Mouse (Mus musculus) C2C12 (cell line): ENCODE measurements around the gene Ak8.

Source experiments
- CEBPB ChIP-seq: IDR thresholded peaks from one replicate; pipeline ENCODE4 v1.6.1; 2011; ENCODE audit warnings: low read depth, mild to moderate bottlenecking, control low read depth, moderate library complexity
- CTCF ChIP-seq: IDR thresholded peaks from one replicate; pipeline ENCODE4 v1.5.1; 2011; ENCODE audit not compliant: control insufficient read depth, insufficient read depth, insufficient read length
- MAX ChIP-seq: IDR thresholded peaks from one replicate; pipeline ENCODE4 v1.6.1; 2011; ENCODE audit warnings: mild to moderate bottlenecking, control low read depth
- MYOD1 ChIP-seq: IDR thresholded peaks from one replicate; pipeline ENCODE4 v1.6.1; 2011; ENCODE audit warnings: low read depth; ENCODE audit not compliant: control insufficient read depth, insufficient read length
- MYOG ChIP-seq: IDR thresholded peaks from one replicate; pipeline ENCODE4 v1.6.1; 2011; ENCODE audit not compliant: control insufficient read depth, insufficient read length; ENCODE audit errors: extremely low read depth
- USF1 ChIP-seq: IDR thresholded peaks from one replicate; pipeline ENCODE4 v1.6.1; 2011; ENCODE audit warnings: low read depth, mild to moderate bottlenecking, control low read depth, moderate library complexity

- TF ChIP-seq USF1 (no peak), MAX (no peak), CTCF (peak; percentile 7), MYOG (no peak), MYOD1 (no peak), CEBPB (no peak)
These were observed 45.7 kb upstream of the Ak8 start for GRCm38 (mm10) chr2:28654295-28654694.
